Mouse (Mus musculus) lung, embryonic 14.5 days (tissue): Measurements from ENCODE around the gene Tead1. TPM values are rescaled to one million over a fixed set of nuclear protein-coding genes. Genes with fewer than 3 reads are reported as not detected.
A peak's percentile ranks its signal among the peaks of the same experiment; 100 is the strongest.

Source experiments
- ATAC-seq: fragments of 200-750 bp; cut with Nextera tagmentation; 2 replicates; pipeline ENCODE4 v1.8.0; 2017; ENCODE audit warnings: mild to moderate bottlenecking, moderate TSS enrichment, moderate library complexity; ENCODE audit not compliant: insufficient read depth
- DNase-seq: peaks from one replicate; pipeline ENCODE4 v3.0.0-alpha.2; 2015
- H3K27ac ChIP-seq: fragments of 300-500 bp; sonication (generic); 2 replicates; pipeline ENCODE4 v1.5.1; 2014; ENCODE audit warnings: low read depth, mild to moderate bottlenecking, moderate library complexity
- H3K27me3 ChIP-seq: fragments of 300-500 bp; sonication (generic); 2 replicates; pipeline ENCODE4 v1.6.1; 2014; ENCODE audit warnings: low read length, control low read depth; ENCODE audit not compliant: insufficient read depth
- H3K36me3 ChIP-seq: fragments of 300-500 bp; sonication (generic); 2 replicates; pipeline ENCODE4 v1.6.1; 2014; ENCODE audit warnings: control low read depth; ENCODE audit not compliant: insufficient read depth
- H3K4me1 ChIP-seq: fragments of 300-500 bp; sonication (generic); 2 replicates; pipeline ENCODE4 v1.6.1; 2014; ENCODE audit warnings: antibody characterized with exemption, control low read depth; ENCODE audit not compliant: insufficient read depth
- H3K4me2 ChIP-seq: fragments of 300-500 bp; sonication (generic); 2 replicates; pipeline ENCODE4 v1.6.1; 2014; ENCODE audit warnings: mild to moderate bottlenecking
- H3K4me3 ChIP-seq: fragments of 300-500 bp; sonication (generic); 2 replicates; pipeline ENCODE4 v1.5.1; 2014; ENCODE audit warnings: low read depth, low read length
- H3K9ac ChIP-seq: fragments of 300-500 bp; sonication (generic); 2 replicates; pipeline ENCODE4 v1.6.1; 2014
- H3K9me3 ChIP-seq: fragments of 300-500 bp; sonication (generic); 2 replicates; pipeline ENCODE4 v1.6.1; 2016; ENCODE audit warnings: low read depth, low read length, control low read depth
- CTCF ChIP-seq: IDR thresholded peaks from 2 replicates; pipeline ENCODE4 v1.5.1; 2016; ENCODE audit warnings: antibody characterized with exemption, low read depth
- WGBS: fragments of 180-500 bp; shearing (Covaris S2); extraction: QIAGEN DNeasy Blood & Tissue Kit; methylation state at CpG from one replicate; pipeline ENCODE4 v1.1.7; 2014; 5-methylcytosine and 5-hydroxymethylcytosine counted together
- polyA plus RNA-seq: library from polyadenylated mRNA; unstranded; fragments of >200 nt; fragmentation: Nextera tagmentation; extraction: Ambion mirVana; gene quantifications from 2 replicates; pipeline ENCODE4 v1.2.1, GENCODE M21; 2014

The Tead1 gene
- polyA plus RNA-seq, 1 experiment from 2014 or later = 27.6 TPM

DNA sequence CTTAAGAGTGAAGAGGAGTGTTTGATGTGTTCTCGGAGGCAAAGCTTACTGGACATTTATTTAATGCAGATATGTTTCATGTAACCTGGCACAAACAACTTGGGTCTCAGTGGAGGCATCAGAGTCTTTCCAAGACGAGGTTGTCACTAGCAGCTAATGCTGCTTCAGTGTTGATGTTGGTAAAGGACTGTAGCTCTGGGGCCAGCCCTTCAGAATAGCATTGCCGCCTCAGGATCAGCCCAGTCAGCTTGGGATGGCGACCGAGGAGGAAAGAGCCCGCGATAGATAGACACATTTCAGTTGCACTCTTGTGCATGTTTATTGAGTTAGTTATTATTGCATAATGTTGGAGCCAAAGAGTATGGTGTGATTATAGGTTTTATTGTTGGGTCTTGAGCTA lies 108.2 kb downstream of the Tead1 start:
- no peak overlapping the region for H3K9ac ChIP-seq
- H3K9me3 ChIP-seq = no peaks in the 10 kb centered on the region; the same call in 1 of the 2 replicates
- peaks cover 40% of the 10 kb centered on the region for H3K4me1 ChIP-seq
- H3K27ac ChIP-seq = peak overlapping the region; percentile 71
- ATAC-seq = 0 out of 2 replicates have a peak, but pooled peaks have one; percentile 29
- H3K4me2 ChIP-seq = no peak overlapping the region
- no peaks in the 10 kb centered on the region for H3K27me3 ChIP-seq
- WGBS = 37% methylated on average over 7 of the region's 7 CpGs
- DNase-seq = peak; percentile 62
- no peak for TF ChIP-seq CTCF
- H3K36me3 ChIP-seq = no peaks in the 10 kb centered on the region
- no peak overlapping the region for H3K4me3 ChIP-seq

DNA sequence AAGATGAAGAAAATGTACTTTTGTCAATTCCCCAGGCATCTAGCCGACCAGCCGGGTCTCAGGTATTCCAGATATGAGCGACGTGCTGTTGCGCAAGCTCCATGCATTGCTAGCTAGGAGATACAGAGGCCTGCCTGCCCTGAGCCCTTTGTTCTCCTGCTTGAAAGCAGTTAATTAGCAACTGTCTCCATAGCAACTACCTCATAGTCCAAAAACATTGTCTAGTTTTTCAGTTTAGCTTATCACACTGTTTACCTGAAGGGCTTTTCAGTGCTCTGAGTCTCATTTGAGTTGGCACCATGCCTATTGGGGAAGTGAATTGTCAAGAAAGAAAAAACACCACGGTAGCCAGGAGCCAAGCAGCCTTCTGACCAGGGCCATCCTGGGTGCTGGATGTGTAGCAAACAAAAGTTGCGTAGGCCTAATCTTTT lies 109.2 kb downstream of the Tead1 start:
- 31% methylated on average over 7 of the region's 7 CpGs for WGBS
- Histone ChIP-seq H3K9ac (no peak overlapping the region), H3K4me3 (no peak overlapping the region), H3K4me1 (peaks cover 40% of the 10 kb centered on the region), H3K36me3 (no peaks in the 10 kb centered on the region), H3K9me3 (no peaks in the 10 kb centered on the region; the same call in 1 of the 2 replicates), H3K27me3 (no peaks in the 10 kb centered on the region), H3K27ac (peak overlapping the region; percentile 71), H3K4me2 (no peak overlapping the region)
- TF ChIP-seq CTCF = no peak
- ATAC-seq (peak; percentile 70), DNase-seq (peak; percentile 83)

- Histone ChIP-seq H3K9ac (no peak overlapping the region), H3K27ac (peak overlapping the region; percentile 71; the same call in 1 of the 2 replicates), H3K4me2 (no peak overlapping the region), H3K9me3 (no peaks in the 10 kb centered on the region), H3K4me3 (no peak overlapping the region), H3K4me1 (peaks cover 50% of the 10 kb centered on the region), H3K27me3 (no peaks in the 10 kb centered on the region), H3K36me3 (no peaks in the 10 kb centered on the region)
- ATAC-seq (no peak), DNase-seq (no peak)
- no peak for TF ChIP-seq CTCF
- 86% methylated on average over 4 of the region's 4 CpGs for WGBS
Measured at GRCm38 (mm10) chr7:112789693-112790092, 110.6 kb downstream of the Tead1 start.

GRCm38 (mm10) chr7:112790334-112790733 lies 111.2 kb downstream of the Tead1 start:
- TF ChIP-seq CTCF = no peak
- Histone ChIP-seq H3K4me1 (peaks cover 51% of the 10 kb centered on the region), H3K9me3 (no peaks in the 10 kb centered on the region), H3K4me3 (no peak overlapping the region), H3K27ac (peak overlapping the region; percentile 27; the same call in 1 of the 2 replicates), H3K4me2 (no peak overlapping the region), H3K27me3 (no peaks in the 10 kb centered on the region), H3K36me3 (no peaks in the 10 kb centered on the region), H3K9ac (no peak overlapping the region)
- WGBS = 41% methylated on average over 2 of the region's 2 CpGs
- ATAC-seq = no peak
- DNase-seq = no peak

GRCm38 (mm10) chr7:112792679-112793078 lies 113.6 kb downstream of the Tead1 start:
- no peaks in the 10 kb centered on the region for H3K9me3 ChIP-seq
- TF ChIP-seq CTCF = no peak
- WGBS = 84% methylated on average over 6 of the region's 6 CpGs
- no peaks in the 10 kb centered on the region for H3K36me3 ChIP-seq
- H3K9ac ChIP-seq = no peak overlapping the region
- peaks cover 29% of the 10 kb centered on the region for H3K4me1 ChIP-seq
- no peak overlapping the region for H3K27ac ChIP-seq
- H3K4me3 ChIP-seq = no peak overlapping the region
- no peaks in the 10 kb centered on the region for H3K27me3 ChIP-seq
- DNase-seq (no peak), ATAC-seq (no peak)
- no peak overlapping the region for H3K4me2 ChIP-seq

DNA sequence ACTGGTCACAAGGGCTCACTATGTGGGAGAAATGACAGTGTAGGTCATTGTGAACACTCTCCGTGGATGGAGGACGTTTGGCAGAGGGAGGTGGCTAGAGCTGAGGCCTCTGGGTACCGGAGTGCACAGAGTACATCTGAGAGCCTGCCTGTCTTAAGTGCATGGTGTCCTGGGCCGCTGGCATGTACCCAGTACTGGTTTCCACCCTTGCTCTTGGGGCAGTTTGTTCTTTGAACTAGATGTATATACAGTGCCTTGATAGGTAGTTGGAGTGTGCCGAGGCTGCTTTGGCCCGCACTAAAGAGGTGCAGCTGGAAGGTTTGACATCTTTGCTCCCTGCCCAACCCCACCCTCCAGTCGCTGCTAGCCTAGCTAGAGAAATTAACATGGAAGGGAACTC lies 114.8 kb downstream of the Tead1 start:
- no peak overlapping the region for H3K4me2 ChIP-seq
- peaks cover 17% of the 10 kb centered on the region for H3K4me1 ChIP-seq
- no peak overlapping the region for H3K9ac ChIP-seq

GRCm38 (mm10) chr7:112794481-112794880 lies 115.4 kb downstream of the Tead1 start:
- 14% methylated on average over 2 of the region's 2 CpGs for WGBS
- Histone ChIP-seq H3K9ac (no peak overlapping the region), H3K9me3 (no peaks in the 10 kb centered on the region), H3K4me1 (peaks cover 12% of the 10 kb centered on the region; the same call in 1 of the 2 replicates), H3K36me3 (no peaks in the 10 kb centered on the region), H3K4me2 (no peak overlapping the region), H3K27me3 (no peaks in the 10 kb centered on the region), H3K27ac (peak overlapping the region; percentile 51; the same call in 1 of the 2 replicates), H3K4me3 (no peak overlapping the region)
- ATAC-seq (peak; percentile 20; the same call in 1 of the 2 replicates), DNase-seq (no peak)
- no peak for TF ChIP-seq CTCF

More for the DNA sequence above, 114.8 kb downstream of the Tead1 start:
- no peaks in the 10 kb centered on the region for H3K9me3 ChIP-seq
- H3K27me3 ChIP-seq = no peaks in the 10 kb centered on the region
- ATAC-seq (peak; percentile 42; the same call in 1 of the 2 replicates), DNase-seq (no peak)
- no peak overlapping the region for H3K4me3 ChIP-seq
- 18% methylated on average over 7 of the region's 7 CpGs for WGBS
- H3K36me3 ChIP-seq = no peaks in the 10 kb centered on the region
- peak overlapping the region; percentile 51; the same call in 1 of the 2 replicates for H3K27ac ChIP-seq
- TF ChIP-seq CTCF = no peak
